Mouse (Mus musculus) thymus, adult 2 months (tissue): ENCODE data around the gene Gm28230.

Experiments used
- CTCF ChIP-seq: fragments of 200-500 bp; IDR thresholded peaks from 2 replicates; pipeline ENCODE4 v1.5.1; 2012; ENCODE audit warnings: mild to moderate bottlenecking, control low read depth, low read length, moderate library complexity, borderline replicate concordance; ENCODE audit not compliant: control insufficient read depth, poor library complexity, insufficient read depth; ENCODE audit errors: extremely low read depth
- POLR2A ChIP-seq: fragments of 200-500 bp; IDR thresholded peaks from 2 replicates; pipeline ENCODE4 v1.6.1; 2012; ENCODE audit warnings: mild to moderate bottlenecking, low read length, control low read depth, moderate library complexity; ENCODE audit not compliant: control insufficient read depth, poor library complexity, insufficient read depth; ENCODE audit errors: extremely low read depth

DNA sequence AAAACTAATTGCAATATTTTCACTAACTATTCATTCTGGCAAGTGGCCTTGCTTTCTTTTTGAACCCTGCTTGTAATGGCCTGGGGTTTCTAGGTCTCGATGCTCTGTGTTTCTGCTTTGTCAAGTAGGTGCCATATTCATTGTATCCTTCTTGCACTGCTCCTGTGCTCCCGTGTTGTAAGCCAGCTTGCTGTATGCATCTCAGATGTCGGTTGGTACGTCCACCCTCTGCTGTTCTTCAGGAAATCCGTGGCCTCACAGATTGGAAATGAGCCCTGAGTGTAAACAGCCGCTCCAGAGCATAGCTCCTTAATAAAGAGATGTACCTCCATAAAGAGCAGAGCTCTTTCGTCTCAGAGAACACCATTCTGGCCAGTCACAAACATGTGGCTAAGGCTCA is 18.9 kb upstream of the Gm28230 start:
- TF ChIP-seq CTCF (no peak), POLR2A (no peak)
